Mouse (Mus musculus): ENCODE data around the gene Ccdc92b.

DNA sequence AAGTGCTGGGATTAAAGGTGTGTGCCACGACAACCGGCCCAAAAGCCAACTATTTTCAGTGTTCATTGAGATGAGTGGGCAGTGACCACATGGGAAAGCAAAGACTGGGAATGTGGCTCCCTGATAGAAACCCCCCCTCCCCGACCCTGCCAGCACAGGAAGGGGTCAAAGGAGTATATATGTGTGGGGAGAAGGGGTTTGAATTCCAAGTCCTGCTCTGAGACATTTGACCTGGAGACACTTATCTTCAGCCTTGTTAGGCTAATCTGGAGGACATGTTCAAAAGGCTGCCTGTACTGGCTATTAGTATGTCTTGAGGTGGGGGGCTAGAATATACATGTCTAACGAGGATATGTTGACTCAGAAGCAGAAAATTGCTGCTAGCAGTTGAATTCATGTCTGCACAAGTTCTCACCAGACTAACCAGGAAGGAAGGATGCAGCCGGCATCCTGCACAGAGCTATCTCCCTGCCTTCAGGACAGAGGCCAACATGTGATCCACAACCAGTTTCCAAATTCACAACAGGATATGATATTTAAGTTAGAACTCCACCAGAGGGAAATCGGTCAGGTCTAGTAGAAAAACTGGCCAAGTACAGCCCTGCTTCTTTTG, 53.6 kb downstream of the Ccdc92b start:
- TF ChIP-seq CTCF (IDR thresholded peaks at IDR 0.05; ENCODE audit: low read depth, low read length) (no peak), GATA1 (IDR thresholded peaks at IDR 0.05; ENCODE audit: borderline replicate concordance, low read length) (no peak)

Measured in G1E (cell line).